Mouse (Mus musculus) bone marrow, adult 2 months (tissue): ENCODE data around the gene Tnfsfm13. TPM values are rescaled to one million over a fixed set of nuclear protein-coding genes. Genes with fewer than 3 reads are reported as not detected.

Experiments used
- H3K27ac ChIP-seq: fragments of 200-500 bp; 2 replicates; pipeline ENCODE4 v1.5.1; 2012; ENCODE audit warnings: low read depth, mild to moderate bottlenecking, control low read depth, inconsistent platforms, low read length; ENCODE audit not compliant: control insufficient read depth, poor library complexity, insufficient read depth
- H3K4me1 ChIP-seq: fragments of 200-500 bp; 2 replicates; pipeline ENCODE4 v1.6.1; 2011; ENCODE audit warnings: low read length; ENCODE audit not compliant: control insufficient read depth, insufficient read depth
- H3K4me3 ChIP-seq: fragments of 200-500 bp; replicated peaks from 2 replicates; pipeline ENCODE3; 2011; ENCODE audit warnings: mild to moderate bottlenecking, low read depth, low read length, control low read depth; ENCODE audit not compliant: control insufficient read depth
- CTCF ChIP-seq: fragments of 200-500 bp; IDR thresholded peaks from 2 replicates; pipeline ENCODE4 v1.5.1; 2011; ENCODE audit warnings: low read length, control low read depth; ENCODE audit not compliant: control insufficient read depth, insufficient read depth
- POLR2A ChIP-seq: fragments of 200-500 bp; IDR thresholded peaks from 2 replicates; pipeline ENCODE4 v1.6.1; 2011; ENCODE audit warnings: low read depth, mild to moderate bottlenecking, control low read depth, low read length, borderline replicate concordance; ENCODE audit not compliant: control insufficient read depth
- WGBS: fragments of 180-500 bp; shearing (Covaris S2); methylation state at CpG from one replicate; pipeline ENCODE4 v1.1.7; 2018; 5-methylcytosine and 5-hydroxymethylcytosine counted together
- polyA plus RNA-seq: library from polyadenylated mRNA; stranded (reverse); fragments of >200 nt; gene quantifications from 2 replicates; pipeline ENCODE4 v1.2.4, GENCODE M21; 2011; ENCODE audit warnings: low replicate concordance; ENCODE audit not compliant: missing spikeins, insufficient read depth, insufficient read length

The Tnfsfm13 gene
- polyA plus RNA-seq, 1 experiment = 17.0 TPM

DNA sequence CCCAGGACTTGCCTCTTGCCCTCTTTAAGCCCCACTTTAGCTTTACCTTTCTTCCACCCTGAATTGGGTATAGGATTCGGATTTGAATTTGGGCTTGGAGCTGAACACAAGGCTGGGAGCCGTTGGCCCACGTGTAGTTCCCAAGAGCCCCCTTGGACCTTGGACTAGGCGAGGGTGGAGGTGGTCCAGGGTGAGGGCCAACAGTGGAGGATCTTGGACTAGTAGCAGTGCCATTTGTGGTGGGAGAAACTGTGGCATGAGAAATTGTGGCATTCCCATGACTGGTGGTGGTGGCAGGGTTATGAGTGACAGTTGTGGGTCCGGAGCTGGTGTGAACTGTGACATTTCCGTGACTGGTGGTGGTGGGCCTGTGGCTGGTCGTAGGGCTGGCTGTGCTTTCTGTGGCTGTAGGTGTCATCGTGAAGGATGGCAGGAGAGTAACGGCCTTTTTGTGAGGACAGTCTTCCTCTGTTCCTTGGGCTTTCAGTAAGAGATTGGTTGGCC is 30.4 kb downstream of the Tnfsfm13 start:
- no peak for TF ChIP-seq POLR2A
- TF ChIP-seq CTCF = no peak
- Histone ChIP-seq H3K4me3 (peak overlapping the region; percentile 56), H3K27ac (peak overlapping the region; percentile 73), H3K4me1 (peaks cover 3% of the 10 kb centered on the region; the same call in 1 of the 2 replicates)
- WGBS = 70% methylated on average over 9 of the region's 9 CpGs

DNA sequence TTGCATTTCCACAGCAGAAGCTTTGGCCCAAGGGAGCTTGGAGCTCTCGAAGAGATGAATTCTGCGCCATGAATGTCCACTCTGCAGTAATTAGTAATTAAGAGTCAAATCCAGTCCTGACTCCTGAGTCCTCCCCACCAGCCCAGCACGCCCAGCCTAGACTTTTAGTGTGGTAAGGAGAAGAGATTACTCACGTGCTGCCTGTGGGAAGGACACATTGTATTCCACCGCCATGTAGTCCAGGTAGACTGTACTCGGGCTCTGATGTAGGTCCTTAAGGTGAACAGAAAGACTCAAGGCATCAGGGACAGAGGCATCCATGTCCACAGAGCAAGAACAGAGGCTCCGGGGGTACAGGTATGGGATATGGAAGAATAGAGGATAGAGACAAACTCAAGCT is 31.1 kb downstream of the Tnfsfm13 start:
- WGBS = 92% methylated on average over 7 of the region's 7 CpGs
- TF ChIP-seq POLR2A (no peak), CTCF (no peak)
- H3K4me1 ChIP-seq = peaks cover 3% of the 10 kb centered on the region; the same call in 1 of the 2 replicates
- no peak overlapping the region for H3K27ac ChIP-seq
- H3K4me3 ChIP-seq = no peak overlapping the region

DNA sequence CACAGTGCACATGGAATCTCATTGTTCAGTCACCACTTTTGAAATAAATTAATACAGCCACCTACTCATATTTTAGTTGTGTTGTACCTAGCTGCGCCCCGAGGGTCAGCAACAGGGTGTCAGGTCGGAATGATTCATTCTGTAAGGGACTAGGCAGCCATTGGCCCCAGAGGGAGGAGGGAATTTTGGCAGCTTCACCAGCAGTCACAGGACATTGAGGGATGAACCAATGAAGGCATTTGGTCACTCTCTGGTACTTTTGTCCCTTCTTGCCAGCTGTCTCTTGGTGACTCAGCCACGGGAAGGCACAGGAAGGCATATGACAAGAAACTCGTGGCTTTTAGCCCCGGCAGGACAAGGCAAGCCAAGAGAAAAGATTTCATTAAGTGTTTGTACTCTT is 32.1 kb downstream of the Tnfsfm13 start:
- H3K4me3 ChIP-seq = no peak overlapping the region
- no peak overlapping the region for H3K27ac ChIP-seq
- H3K4me1 ChIP-seq = peaks cover 3% of the 10 kb centered on the region; the same call in 1 of the 2 replicates
- TF ChIP-seq CTCF (no peak), POLR2A (no peak)
- WGBS = 53% methylated on average over 6 of the region's 6 CpGs

DNA sequence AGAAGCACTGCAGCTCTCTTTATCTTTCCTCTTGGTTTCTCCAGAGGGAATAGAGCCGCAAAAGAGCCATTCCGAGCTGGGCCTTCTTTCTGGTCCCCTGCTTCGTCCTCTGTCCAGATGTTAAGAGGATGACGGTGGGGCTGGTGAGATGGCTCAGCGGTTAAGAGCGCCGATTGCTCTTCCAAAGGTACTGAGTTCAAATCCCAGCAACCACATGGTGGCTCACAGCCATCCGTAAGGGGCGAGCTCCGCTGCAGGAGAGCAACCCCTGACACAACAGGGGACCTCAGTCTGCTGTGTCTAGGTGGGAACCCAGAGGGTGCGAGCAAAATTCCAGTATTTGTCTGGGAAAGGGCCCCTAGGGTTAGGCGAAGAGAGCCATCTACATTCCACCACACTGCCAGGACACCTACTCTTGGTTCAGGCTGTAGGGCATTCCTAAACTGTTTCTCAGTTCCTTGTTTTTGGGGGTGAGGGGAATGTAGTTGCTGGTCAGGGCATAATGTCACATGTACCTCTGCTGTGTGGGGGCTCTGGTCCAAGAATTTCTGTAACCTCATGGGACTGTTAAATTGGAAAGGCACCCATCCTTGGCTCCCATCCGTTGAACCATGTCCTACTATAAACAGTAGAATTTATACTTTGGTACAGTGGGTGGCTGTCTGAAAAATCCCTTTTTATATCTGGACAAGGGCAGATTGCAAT is 32.8 kb downstream of the Tnfsfm13 start:
- Histone ChIP-seq H3K4me3 (peak overlapping the region; percentile 88), H3K4me1 (peaks cover 3% of the 10 kb centered on the region; the same call in 1 of the 2 replicates), H3K27ac (peak overlapping the region; percentile 93)
- WGBS = 76% methylated on average over 13 of the region's 13 CpGs
- TF ChIP-seq POLR2A = no peak
- TF ChIP-seq CTCF = no peak

DNA sequence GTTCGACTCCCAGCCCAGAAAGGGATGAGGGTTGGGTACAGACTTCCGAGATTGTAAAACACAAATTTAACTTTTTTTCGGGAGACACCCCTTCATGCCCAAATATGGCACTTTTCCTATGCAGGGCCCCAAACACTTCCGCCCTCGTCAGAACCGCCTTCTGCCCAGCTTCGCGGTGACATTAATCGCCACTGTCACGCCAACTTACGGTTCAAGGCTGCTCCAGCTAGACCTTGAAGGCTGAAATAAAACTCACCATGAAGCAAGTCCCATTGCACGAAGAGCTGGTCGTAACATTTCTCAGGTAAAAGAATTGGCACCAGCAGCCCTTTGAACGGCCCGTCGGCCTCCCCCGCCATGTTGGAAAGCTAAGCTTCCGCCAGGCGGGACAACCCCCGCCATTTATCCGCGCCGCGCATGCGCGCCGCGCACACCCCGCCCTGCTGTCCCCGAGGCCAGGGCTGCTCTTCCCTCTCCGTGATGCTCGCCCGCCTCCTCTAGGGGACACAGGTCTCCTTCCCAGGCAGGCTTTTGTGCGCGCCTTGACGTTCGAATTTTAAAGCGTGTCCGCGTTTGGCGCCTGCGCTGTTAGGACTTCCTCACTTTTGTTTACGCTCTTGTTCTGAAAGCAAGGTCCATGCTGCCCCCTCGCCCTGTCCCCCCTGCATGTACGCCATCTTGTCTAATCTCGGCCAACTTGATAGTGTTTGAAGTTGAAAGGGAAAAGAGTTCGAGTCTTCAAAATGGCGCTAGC is 33.5 kb downstream of the Tnfsfm13 start, which contains the start of gene Mpdu1:
Gene Mpdu1, minus strand, starts transcription at position 430 of the 754 bp plus-strand sequence.
- under 1% methylated on average over 48 of the region's 48 CpGs for WGBS
- H3K4me3 ChIP-seq = peak within 1 kb of the TSS; percentile 88
- H3K4me1 ChIP-seq = peaks cover 3% of the 10 kb centered on the region; the same call in 1 of the 2 replicates
- peak within 1 kb of the TSS; percentile 93 for H3K27ac ChIP-seq
- TF ChIP-seq CTCF = peak; percentile 37; the same call in 1 of the 2 replicates
- peak; percentile 92 for TF ChIP-seq POLR2A

DNA sequence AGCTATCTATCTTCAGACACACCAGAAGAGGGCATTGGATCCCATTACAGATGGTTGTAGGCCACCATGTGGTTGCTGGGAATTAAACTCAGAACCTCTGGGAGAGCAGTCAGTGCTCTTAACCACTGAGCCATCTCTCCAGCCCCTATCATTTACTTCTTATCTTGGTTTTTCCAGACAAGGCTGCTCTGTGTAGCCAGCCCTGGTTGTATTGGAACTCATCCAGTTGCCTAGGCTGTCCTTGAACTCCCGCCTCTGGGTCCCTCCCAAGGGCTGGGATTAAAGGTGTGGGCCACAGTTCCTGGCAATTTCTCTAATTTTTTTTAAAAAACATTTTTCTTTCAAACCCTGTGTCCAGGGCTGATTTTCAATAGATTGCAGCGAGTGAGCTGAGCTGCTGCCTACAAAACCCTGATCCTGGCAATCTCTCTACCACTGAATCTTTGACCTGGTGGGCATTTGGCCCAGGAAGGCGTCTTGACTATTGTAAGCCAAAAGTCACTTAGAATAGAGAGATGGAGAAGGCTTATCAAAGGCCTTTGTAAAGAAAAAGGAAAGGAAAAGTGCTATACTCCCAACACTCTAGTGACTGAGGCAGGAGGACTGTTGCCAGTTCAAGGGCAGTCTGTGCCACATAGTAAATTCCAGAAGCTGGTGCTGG is 34.5 kb downstream of the Tnfsfm13 start:
- WGBS = 62% methylated on average over 3 of the region's 3 CpGs
- peak overlapping the region; percentile 88 for H3K4me3 ChIP-seq
- H3K4me1 ChIP-seq = peaks cover 3% of the 10 kb centered on the region; the same call in 1 of the 2 replicates
- no peak for TF ChIP-seq POLR2A
- TF ChIP-seq CTCF = no peak
- no peak overlapping the region for H3K27ac ChIP-seq

DNA sequence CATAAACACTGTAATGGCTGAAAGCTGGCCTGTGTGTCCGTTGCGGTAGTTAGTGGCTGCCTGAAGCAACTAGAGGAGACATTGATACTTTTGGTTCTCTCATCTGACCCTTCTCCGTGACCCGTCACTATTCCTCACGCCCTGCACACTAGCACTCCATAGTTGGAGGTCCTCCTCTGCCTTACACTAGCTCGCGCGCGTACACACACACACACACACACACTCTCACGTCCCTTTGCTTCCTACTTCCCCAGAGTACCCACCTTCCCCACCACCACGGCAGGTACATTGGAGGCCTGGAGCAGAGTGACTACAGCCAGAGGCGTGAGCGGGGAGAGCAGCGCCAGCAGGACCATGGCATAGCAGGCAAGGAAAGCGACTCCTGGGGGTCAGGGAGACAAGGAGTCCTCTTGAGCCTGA is 38.4 kb downstream of the Tnfsfm13 start:
- TF ChIP-seq CTCF (no peak), POLR2A (no peak)
- Histone ChIP-seq H3K4me1 (no peaks in the 10 kb centered on the region; the same call in 1 of the 2 replicates), H3K27ac (no peak overlapping the region), H3K4me3 (no peak overlapping the region)
- WGBS = 83% methylated on average over 15 of the region's 15 CpGs
